Comparison of ENCODE assay signal across 8 mouse cellular contexts in genomic region chr5:35717946-35718345, GRCm38 (mm10). TPM values are rescaled to one million over a fixed set of nuclear protein-coding genes. Genes with fewer than 3 reads are reported as not detected.
DNase-seq lines count a peak whose midpoint lies in the region; ATAC-seq and TF ChIP-seq lines count a peak whose summit lies in the region.

No protein-coding gene starts in this region.

- peak; percentile 45; the same call in 1 of the 2 replicates for TF ChIP-seq CTCF in brain, embryonic 14.5 days (IDR thresholded peaks at IDR 0.05; ENCODE audit: borderline replicate concordance, extremely low read depth, insufficient read depth, insufficient read length)

- intact Hi-C loops in left cerebral cortex, postnatal 4 days (cut with DNase I) = no loop called here
- intact Hi-C loops in left cerebral cortex, postnatal 14 days (cut with DNase I) = no loop called here

- DNase-seq in left cerebral cortex, adult 11 months (ENCODE audit: low spot score) = peak; percentile 43
- no peak for DNase-seq in left cerebral cortex, postnatal 4 days
- DNase-seq in Muller cell, postnatal 12 days (ENCODE audit: inconsistent ontology term) = peak; percentile 42
- no peak for DNase-seq in brain, embryonic 14.5 days (ENCODE audit: low read depth)
- peak; percentile 52 for DNase-seq in kidney, adult 11 months
- peak; percentile 56 to 75 for DNase-seq in left cerebral cortex, postnatal 14 days (ENCODE audit: low spot score in 2 of 2)
- DNase-seq in right cerebral cortex, postnatal 14 days = peak; percentile 56

- no peak for ATAC-seq in megakaryocyte, adult 5-6 weeks (ENCODE audit: poor library complexity, severe bottlenecking)

- no peak for TF ChIP-seq POLR2A in brain, embryonic 14.5 days (IDR thresholded peaks at IDR 0.05; ENCODE audit: borderline replicate concordance, extremely low read depth, insufficient read depth, insufficient read length, poor library complexity, severe bottlenecking)

RNA-seq across cellular contexts. Expression of gene Sh3tc1, which starts 21.8 kb away (rescaled TPM):
- total RNA-seq in left cerebral cortex, postnatal 4 days (2021) = 1 to 10 TPM; 2.2 to 2.3 TPM
- 1.2 and 1.8 TPM in 2 replicates for polyA plus RNA-seq in brain, embryonic 14.5 days (2012; rRNA removed)
- 1 to 10 TPM; 2.7 to 3.3 TPM for total RNA-seq in left cerebral cortex, postnatal 14 days (2021)
- total RNA-seq in megakaryocyte, adult 5-6 weeks (2015) = 6.6 and 6.8 TPM in 2 replicates
- total RNA-seq in megakaryocyte, adult 5-6 weeks (2017) = 13.1 and 14.4 TPM in 2 replicates

RNA-seq across cellular contexts. Expression of gene Htra3, which starts 38.4 kb away (rescaled TPM):
- 10 to 100 TPM; 14.9 to 17.1 TPM for total RNA-seq in left cerebral cortex, postnatal 4 days (2021)
- 8.1 and 14.8 TPM in 2 replicates for polyA plus RNA-seq in brain, embryonic 14.5 days (2012; rRNA removed)
- total RNA-seq in left cerebral cortex, postnatal 14 days (2021) = 10 to 100 TPM; 13.0 to 13.6 TPM
- 0.04 TPM in 1 of 2 replicates, not detected in the other for total RNA-seq in megakaryocyte, adult 5-6 weeks (2015)
- total RNA-seq in megakaryocyte, adult 5-6 weeks (2017) = not detected in 2 replicates

RNA-seq across cellular contexts. Expression of gene Ablim2, which starts 39.7 kb away (rescaled TPM):
- total RNA-seq in left cerebral cortex, postnatal 4 days (2021) = 10 to 100 TPM; 48.5 to 53.3 TPM
- polyA plus RNA-seq in brain, embryonic 14.5 days (2012; rRNA removed) = 10.7 and 19.6 TPM in 2 replicates
- total RNA-seq in left cerebral cortex, postnatal 14 days (2021) = 100 to 1,000 TPM; 106 to 112 TPM
- 0.04 TPM in 1 of 2 replicates, not detected in the other for total RNA-seq in megakaryocyte, adult 5-6 weeks (2015)
- not detected in 2 replicates for total RNA-seq in megakaryocyte, adult 5-6 weeks (2017)

Comparison
In these comparisons a context has a peak if more than half of its experiments do, and no peak if none do; other contexts are left out.
1. DNase-seq: peak in left cerebral cortex, adult 11 months (single experiment), Muller cell, postnatal 12 days (single experiment), kidney, adult 11 months (single experiment), left cerebral cortex, postnatal 14 days (2 of 2) and right cerebral cortex, postnatal 14 days (single experiment); none in left cerebral cortex, postnatal 4 days (single experiment) and brain, embryonic 14.5 days (single experiment).
2. RNA of gene Htra3, which starts 38.4 kb away (total RNA-seq): 14.9 to 17.1 TPM in left cerebral cortex, postnatal 4 days and 13.0 to 13.6 TPM in left cerebral cortex, postnatal 14 days; 0.04 TPM in megakaryocyte, adult 5-6 weeks; every median in the first group is over 10 times any median in the second.
3. RNA of gene Ablim2, which starts 39.7 kb away (total RNA-seq): 106 to 112 TPM in left cerebral cortex, postnatal 14 days and 48.5 to 53.3 TPM in left cerebral cortex, postnatal 4 days; 0.04 TPM in megakaryocyte, adult 5-6 weeks; every median in the first group is over 10 times any median in the second.